Mouse (Mus musculus) megakaryocyte, embryonic 14.5 days (primary cell): ENCODE measurements around the gene Tcte2.

Experiments
- FLI1 ChIP-seq: IDR thresholded peaks from 2 replicates; pipeline ENCODE4 v1.6.1; 2012; ENCODE audit warnings: low read length, inconsistent platforms, mixed read lengths
- GATA1 ChIP-seq: IDR thresholded peaks from 3 replicates; pipeline ENCODE4 v1.6.1; 2012; ENCODE audit warnings: mixed read lengths, low read length, inconsistent platforms, borderline replicate concordance

- TF ChIP-seq GATA1: no peak
- no peak for TF ChIP-seq FLI1
These were observed 29.9 kb downstream of the Tcte2 start for GRCm38 (mm10) chr17:13731727-13732112.
